Mouse (Mus musculus) ovary, adult 10 weeks (tissue): ENCODE measurements around the gene C1galt1. TPM values are rescaled to one million over a fixed set of nuclear protein-coding genes. Genes with fewer than 3 reads are reported as not detected.

ENCODE experiments used
- polyA plus RNA-seq: library from polyadenylated mRNA; stranded (reverse); fragments of 350-450 nt; fragmentation: Illumina TruSeq; extraction: RNeasy Lipid Tissue Mini Kit (QIAGEN cat#74804); gene quantifications from one replicate; pipeline ENCODE4 v1.2.3, GENCODE M21; 2014

Gene C1galt1
- polyA plus RNA-seq = 204 TPM

GRCm38 (mm10) chr6:7844802-7845679, at the start of gene C1galt1:
Gene C1galt1, plus strand, starts transcription at chr6:7844842.

Other genes starting within 250 kb of the C1galt1 start
- 21.9 TPM for gene Asns, start 151.6 kb upstream of the C1galt1 start, polyA plus RNA-seq